Mouse (Mus musculus): ENCODE measurements at regions not wholly inside any gene's neighbourhood (a gene's known extent, or its start where the extent isn't known, plus 50 kb on each side); places are given as distances from the start of the nearest gene placed in this dataset.

GRCm38 (mm10) chr11:23996250-23996649, 78.6 kb downstream of the A830031A19Rik start:
- no peak for DNase-seq

GRCm38 (mm10) chr11:23994160-23994559, 80.7 kb downstream of the A830031A19Rik start:
- peak; percentile 41 for DNase-seq

GRCm38 (mm10) chr11:23987532-23988450, 87.1 kb downstream of the A830031A19Rik start:
- no peak for DNase-seq

GRCm38 (mm10) chr11:23985231-23985630, 89.6 kb downstream of the A830031A19Rik start:
- DNase-seq = no peak

- peak; percentile 83 for DNase-seq
Measured at GRCm38 (mm10) chr11:23979332-23979731, 84.3 kb upstream of the Papolg start.

- no peak for DNase-seq
Measured at GRCm38 (mm10) chr11:23978300-23978699, 83.2 kb upstream of the Papolg start.

- DNase-seq = peak; percentile 39
Measured at GRCm38 (mm10) chr11:23977096-23977495, 82.0 kb upstream of the Papolg start.

- no peak for DNase-seq
Measured at GRCm38 (mm10) chr11:23954323-23954722, 59.3 kb upstream of the Papolg start.

GRCm38 (mm10) chr11:23945966-23946365, 50.9 kb upstream of the Papolg start:
- no peak for DNase-seq

All from right cerebral cortex, adult 18-20 months (tissue).